Mouse (Mus musculus) liver, postnatal 0 days (tissue): ENCODE measurements around the gene Wdr93.

ENCODE experiments used
- CTCF ChIP-seq: sonication (generic); IDR thresholded peaks from 2 replicates; pipeline ENCODE4 v1.5.1; 2016; ENCODE audit warnings: antibody characterized with exemption, low read depth
- EP300 ChIP-seq: IDR thresholded peaks from 2 replicates; pipeline ENCODE4 v1.6.1; 2016; ENCODE audit warnings: antibody characterized with exemption, low read depth, mild to moderate bottlenecking

GRCm38 (mm10) chr7:79740279-79740678, 2.7 kb upstream of the Wdr93 start:
- TF ChIP-seq CTCF = no peak
- TF ChIP-seq EP300 = no peak
